Mouse (Mus musculus) megakaryocyte, embryonic 14.5 days (primary cell): ENCODE results near the gene Pom121l2.

ENCODE experiments used
- FLI1 ChIP-seq: IDR thresholded peaks from 2 replicates; pipeline ENCODE4 v1.6.1; 2012; ENCODE audit warnings: low read length, inconsistent platforms, mixed read lengths
- GATA1 ChIP-seq: IDR thresholded peaks from 3 replicates; pipeline ENCODE4 v1.6.1; 2012; ENCODE audit warnings: mixed read lengths, low read length, inconsistent platforms, borderline replicate concordance

DNA sequence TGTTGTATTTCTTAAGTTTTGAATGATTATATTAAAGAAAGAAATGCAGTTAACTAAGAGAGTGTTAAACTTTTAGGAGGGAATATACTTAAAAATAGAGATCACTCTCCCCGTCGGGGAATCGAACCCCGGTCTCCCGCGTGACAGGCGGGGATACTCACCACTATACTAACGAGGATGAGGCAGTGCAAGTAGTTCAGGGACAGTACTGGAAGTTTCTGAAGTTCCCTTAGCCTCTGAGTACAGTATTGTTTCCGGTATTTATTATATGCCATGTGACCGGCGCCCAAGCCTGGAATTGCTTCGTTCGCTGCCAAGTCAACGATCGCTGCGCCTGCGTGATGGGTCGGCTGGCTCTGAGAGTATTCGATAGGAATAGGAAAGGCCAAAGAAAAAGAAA, 40.8 kb upstream of the Pom121l2 start:
- TF ChIP-seq FLI1, result no peak
- no peak for TF ChIP-seq GATA1
